Mouse (Mus musculus) embryo, embryonic 10.5 days (tissue): ENCODE results near the gene Ajap1.
A peak's percentile ranks its signal among the peaks of the same experiment; 100 is the strongest.

Experiments
- DNase-seq: peaks from one replicate; pipeline ENCODE4 v3.0.0-alpha.2; 2015; ENCODE audit warnings: low spot score

Gene Ajap1

DNA sequence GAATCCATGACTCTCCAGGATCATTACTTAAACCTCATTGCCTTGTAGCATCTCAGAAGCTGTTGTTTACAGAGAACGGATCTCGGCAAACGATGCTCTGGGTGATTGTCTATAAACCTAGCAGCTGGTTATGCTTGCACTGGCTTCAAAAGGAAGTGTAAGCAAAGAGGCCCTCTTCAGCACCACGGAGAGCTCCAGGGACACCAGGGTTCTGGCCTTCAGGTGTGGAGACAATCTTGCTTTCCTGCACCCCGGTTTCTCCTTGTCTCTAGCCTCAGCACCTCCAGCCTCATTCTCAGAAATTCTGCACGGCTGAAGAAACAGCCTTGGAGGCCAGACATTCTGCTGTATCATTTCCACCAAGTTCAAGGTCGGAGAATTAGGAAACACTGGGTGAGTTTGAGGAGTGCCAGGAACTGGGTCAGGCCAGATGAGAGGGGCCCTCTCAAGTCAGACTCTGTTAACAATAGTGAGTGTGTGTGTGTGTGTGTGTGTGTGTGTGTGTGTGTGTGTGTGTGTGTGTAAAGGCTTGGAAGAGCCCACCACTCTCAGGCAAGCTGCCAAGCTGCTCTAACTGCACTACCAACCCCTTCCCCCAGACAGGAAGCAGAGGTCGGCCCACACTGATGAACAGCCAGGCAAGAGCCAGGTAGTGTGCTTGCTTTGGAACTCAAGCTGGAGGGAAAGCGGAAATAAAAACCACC is 124.9 kb downstream of the Ajap1 start:
- peak; percentile 80 for DNase-seq

DNA sequence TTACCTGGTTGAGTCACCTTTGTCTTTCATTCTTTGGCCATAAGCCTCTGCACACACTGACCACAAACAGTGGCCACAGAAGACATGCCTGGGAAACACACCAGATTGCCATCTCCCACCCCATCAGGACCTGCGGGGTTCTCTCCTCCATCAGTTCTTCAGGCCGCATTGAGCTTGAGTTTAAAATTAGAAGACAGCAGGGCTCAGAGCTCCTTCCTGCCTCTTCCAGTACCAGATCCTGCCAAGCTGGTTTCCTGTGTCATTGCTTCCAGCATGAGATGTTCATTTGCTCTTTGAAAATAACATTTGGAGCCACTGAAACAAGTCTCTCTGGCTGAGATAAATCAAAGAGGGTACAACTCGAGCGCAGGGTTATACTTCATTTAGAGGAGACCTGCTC is 126.4 kb downstream of the Ajap1 start:
- DNase-seq, result no peak

DNA sequence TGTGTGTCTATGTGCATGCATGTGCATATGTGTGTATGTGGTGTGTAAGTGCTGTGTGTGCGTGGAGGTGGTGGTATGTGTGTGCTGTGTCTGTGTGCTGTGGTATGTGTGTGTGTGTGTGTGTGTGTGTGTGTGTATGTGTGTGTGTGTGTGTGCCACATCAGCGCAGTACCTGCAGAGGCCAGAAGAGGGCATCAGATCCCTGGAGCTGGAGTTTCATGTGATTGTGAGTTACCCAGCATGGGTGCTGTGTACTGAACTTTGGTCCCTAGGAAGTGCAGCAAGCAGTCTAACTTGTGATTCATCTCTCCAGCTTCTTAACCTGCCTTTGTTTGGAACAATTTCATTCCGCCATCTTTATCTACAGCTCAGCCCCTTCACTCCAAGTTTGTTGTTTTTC is 137.6 kb downstream of the Ajap1 start:
- no peak for DNase-seq

DNA sequence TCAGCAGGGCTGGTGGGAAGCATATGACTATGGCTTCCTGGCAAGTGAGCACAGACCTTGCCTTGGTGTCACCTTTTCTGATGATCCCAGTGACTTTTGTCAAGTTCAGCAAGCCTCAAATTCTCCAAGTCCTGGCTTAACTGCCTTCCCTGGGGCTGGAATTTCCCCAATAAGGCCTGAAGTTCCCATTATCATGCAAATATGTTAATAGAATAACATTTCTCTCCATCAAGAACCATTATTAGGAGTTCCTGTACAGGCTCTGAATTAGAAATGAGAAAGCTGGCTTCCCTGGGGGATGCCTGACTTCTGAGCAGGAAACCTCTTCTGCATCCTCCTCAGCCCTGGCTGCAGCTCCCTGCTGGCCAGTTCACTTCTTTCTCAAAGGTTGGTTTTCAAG is 141.7 kb downstream of the Ajap1 start:
- DNase-seq, result no peak

DNA sequence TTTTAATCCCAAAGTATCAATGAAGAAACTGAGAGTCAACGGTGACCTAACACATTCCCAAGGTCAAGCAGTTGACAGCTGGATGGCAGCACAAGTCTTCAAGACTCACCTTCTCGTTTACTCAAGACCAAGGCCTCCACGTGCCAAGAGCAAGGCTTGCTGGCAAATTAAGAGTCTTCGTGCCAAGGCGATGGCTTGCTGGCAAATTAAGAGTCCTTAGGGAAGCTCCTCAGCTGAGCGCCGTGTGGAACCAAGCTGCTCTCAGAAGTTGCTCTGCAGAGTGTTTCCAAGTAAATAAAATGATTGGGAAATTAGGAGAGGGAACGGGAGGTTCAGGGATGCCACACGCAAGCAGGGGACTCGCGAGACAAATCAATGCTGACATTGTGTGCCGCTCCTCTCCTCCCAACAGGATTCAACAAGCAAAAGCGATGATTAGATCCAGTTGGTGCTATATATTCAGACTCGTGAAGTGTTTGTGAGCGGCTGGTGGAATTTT is 147.3 kb downstream of the Ajap1 start:
- no peak for DNase-seq

DNA sequence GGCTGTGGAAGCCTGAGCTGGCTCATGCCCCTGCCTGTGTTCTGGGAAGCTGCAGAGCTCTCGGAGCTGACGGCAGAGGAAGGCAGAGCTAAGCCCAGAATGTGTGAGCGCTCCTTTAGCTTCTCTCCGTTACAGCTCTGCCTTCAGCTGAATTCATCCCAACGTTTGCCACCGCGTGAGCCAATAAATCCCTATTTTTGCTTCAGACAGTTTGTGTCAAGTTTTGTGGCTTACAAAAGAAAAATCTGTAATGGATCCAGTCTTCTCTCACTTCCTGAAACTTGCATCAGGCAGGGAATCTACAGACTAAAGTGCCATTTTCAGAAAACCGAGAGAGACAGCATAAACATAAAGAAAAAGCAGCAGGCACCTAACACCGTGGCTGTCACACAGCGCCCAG is 154.8 kb downstream of the Ajap1 start:
- no peak for DNase-seq
